Mouse (Mus musculus): Measurements from ENCODE around the gene Zfp189.
"Not testable (repeated sequence)": the region's sequence is repeated elsewhere in the genome, so short reads cannot be mapped to it uniquely, and the experiment has no call there.

Zfp189 gene

GRCm38 (mm10) chr4:49520572-49521340, at the start of gene Zfp189, which contains the start of gene Mrpl50:
TSS of gene Zfp189 (plus strand) at chr4:49521176.
TSS of gene Mrpl50 (minus strand) at chr4:49521093.
- peak; percentile 84 for DNase-seq

DNA sequence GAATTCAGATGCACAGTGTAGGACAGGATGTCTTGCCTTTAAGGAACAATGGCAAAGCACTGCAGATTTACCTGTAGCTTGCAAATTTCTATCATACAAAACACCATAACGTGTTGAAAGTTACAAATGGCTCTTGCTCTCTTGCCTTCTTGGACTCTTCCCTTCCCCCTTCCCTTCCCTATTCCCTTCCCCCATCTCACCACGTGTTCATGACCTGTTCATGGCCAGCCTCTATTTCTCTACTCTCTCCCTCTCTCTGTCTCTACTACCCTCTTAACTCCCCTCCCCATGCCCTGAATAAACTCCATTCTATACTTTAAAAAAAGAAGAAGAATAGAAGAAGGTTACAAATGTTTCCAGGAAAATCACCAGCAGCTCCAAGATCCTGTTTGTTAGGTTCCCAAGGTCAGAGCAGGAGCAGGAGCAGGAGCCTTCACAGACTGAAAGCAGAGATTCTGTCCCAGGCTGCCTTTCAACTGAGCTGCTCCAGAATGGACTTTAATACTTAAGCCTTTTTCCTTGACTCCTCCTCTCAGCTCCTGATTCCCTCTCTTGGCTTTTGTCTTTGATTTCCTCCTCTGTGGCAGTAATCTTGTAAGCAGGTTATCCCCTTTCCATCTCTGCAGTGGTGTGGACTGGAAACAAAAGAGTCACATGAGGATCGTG, 47.4 kb upstream of the Zfp189 start, which contains the start of gene Acnat1:
Gene Acnat1, minus strand, starts transcription at position 478 of the 666 bp plus-strand sequence.
- DNase-seq, result no peak

GRCm38 (mm10) chr4:49474583-49474982, 46.4 kb upstream of the Zfp189 start:
- DNase-seq, result no peak

DNA sequence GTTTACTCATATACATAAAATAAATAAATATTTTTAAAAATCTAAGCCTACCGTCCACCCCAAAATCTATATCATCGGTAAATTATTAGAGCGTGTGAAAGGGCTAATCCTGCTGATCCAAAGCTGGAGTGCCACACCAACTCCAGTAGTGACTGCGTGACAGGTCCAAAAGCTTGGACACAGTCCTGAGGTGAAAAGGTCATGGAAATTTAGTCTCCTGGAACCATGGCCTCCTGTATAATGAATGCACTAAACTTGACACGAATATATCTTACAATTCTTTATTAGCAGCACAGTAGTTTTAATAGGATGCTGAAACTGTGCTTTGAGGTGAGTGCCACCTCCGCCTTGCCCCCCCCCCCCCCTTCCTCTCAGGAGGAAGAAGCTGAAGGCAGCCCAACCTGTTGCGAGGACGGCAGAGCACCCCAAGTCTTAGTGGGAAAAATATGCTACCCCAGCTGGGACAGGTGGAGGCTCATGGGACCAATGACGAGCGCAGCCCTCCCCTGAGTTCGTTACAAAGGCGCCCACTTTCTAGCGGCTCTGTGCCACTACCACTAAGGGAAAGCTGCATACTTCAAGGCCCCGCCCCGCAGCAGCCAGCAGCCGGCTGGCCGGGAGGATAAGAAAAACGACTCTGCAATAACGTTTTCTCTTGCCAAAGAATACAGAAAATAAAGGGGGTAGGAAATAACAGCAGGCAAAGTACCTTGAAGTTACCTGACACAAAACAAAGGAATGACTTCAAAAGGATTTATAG, 42.7 kb upstream of the Zfp189 start:
- DNase-seq, result peak; percentile 6

DNA sequence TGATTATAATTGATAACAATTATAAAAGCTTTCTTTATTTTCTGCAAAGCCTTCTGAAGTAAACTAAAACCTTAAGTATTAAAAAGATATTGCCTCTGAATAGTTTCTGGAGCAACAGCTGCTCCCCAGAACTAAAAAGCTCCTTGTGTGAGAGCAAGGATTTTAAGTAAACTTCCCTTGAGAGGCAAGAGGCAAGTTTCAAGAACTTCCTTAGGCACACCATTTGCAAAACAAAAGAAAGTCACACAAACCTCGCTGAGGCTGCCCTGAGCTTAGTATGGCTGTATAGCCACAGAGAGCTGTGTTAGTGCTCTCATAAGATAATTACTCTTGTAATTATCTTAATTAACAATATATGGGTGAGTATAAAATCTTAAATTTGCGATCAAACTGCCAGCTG, 41.9 kb upstream of the Zfp189 start:
- not testable (repeated sequence) for DNase-seq

- DNase-seq, result no peak
These were observed 40.7 kb upstream of the Zfp189 start for GRCm38 (mm10) chr4:49480104-49480760.

DNA sequence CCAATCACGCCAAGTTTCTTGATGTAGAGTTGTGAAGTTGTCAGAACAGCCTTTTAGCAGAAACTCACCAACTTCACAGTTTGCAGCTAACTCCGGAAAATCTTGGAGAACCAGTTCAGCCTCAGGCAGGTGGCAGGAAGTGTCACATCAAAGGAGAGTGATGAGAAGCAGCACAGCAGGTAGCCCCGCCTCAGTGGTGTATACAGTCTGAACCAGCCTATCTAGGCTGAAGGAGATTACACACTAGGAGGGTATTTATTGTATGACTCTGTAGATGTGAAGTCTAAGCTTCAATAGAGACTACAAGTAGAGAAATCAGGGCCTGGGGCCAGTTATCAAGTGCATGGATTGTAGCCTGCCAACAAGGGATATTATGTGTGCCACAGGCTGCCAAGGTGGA, 40.1 kb upstream of the Zfp189 start:
- no peak for DNase-seq

GRCm38 (mm10) chr4:49485442-49485841, 35.5 kb upstream of the Zfp189 start:
- no peak for DNase-seq

DNA sequence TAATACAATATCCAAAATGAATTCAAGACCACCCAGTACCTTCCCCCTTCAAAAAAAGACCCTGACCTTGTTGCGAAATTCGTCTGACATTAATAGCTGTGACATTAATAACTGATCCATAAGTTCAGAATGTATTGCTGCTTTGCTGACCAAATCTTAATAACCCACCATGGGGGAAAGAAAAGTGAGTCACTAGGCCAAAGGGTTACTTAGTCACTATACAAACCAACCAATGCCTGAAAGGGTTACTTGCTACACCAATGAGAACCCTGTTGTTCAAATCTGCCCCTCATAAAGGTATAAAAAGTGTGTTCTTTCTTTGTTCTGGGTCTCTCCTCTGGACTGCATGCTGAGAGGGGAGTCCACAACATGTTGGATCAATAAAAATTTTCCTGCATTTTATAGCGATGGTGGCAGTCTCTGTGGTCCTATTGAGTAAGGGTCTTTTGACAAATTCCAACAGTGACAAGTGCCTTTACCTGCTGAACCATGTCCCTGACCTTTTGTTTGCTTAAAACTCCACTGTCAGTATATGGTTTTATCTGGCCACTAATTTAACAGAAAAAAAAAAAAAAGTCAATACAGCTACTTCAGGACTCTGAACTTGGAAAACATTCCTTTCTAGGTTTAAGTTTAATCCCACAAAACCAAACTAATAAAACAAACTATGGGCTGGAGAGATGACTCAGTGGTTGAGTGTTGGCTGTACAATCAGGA, 34.9 kb upstream of the Zfp189 start:
- DNase-seq, result not testable (repeated sequence)

GRCm38 (mm10) chr4:49503563-49503962, 17.4 kb upstream of the Zfp189 start:
- no peak for DNase-seq

DNA sequence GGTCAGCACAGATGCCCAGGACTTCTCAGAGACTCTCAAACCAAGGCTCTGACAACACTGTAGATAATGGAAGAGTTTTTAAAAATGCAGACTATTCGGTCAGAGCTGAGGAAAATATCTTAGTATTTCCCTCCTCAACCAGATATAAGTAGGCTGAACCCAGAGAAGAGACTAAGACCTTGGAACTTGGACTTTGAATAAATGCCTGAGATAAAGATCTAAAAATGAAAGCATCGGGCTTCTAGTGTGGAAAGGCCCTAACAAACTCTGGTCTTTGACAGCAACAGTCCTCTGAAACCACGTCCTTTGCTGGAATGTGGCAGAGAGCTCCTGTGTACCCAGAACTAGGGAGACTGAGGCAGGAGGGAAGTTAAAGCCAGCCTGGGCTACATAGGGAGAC, 14.6 kb upstream of the Zfp189 start, which contains the start of gene Baat:
Gene Baat, minus strand, starts transcription at position 172 of the 400 bp plus-strand sequence.
- DNase-seq, result no peak

DNA sequence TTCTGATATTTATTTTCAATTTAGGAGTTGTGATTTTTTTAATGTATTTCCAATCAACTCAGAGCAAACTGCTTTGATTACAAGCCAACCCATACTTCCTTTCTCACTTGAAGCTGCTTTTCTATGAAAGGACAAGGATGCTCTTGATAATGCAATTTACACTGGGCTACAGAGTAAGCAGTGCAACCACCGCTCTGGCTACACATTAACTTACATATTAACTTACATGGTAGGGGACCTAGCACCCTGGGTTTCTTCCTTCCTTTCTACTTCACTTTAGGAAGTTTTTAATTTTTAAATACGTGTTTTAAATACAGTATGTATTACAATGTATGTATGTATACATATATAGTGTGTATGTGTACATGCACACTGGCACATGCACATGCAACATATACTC, 11.8 kb upstream of the Zfp189 start:
- DNase-seq, result no peak

DNA sequence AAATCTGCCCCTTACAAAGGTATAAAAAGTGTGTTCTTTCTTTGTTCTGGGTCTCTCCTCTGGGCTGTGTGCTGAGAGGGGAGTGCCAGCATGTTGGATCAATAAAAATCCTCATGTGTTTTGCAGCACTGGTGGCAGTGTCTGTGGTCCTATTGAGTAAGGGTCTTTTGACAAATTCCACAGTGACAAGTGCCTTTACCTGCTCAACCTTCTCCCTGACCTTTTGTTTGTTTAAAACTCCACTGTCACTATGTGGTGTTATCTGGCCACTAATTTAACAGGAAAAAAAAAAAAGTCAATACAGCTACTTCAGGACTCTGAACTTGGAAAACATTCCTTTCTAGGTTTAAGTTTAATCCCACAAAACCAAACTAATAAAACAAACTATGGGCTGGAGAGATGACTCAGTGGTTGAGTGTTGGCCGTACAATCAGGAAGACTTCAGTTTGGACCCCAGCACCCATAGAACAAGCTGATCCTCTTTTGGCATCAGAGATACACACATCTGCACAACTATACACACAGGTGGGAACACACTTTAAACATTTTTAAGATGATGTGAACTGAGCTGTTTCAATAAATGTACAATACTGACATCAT, 10.6 kb upstream of the Zfp189 start:
- not testable (repeated sequence) for DNase-seq

DNA sequence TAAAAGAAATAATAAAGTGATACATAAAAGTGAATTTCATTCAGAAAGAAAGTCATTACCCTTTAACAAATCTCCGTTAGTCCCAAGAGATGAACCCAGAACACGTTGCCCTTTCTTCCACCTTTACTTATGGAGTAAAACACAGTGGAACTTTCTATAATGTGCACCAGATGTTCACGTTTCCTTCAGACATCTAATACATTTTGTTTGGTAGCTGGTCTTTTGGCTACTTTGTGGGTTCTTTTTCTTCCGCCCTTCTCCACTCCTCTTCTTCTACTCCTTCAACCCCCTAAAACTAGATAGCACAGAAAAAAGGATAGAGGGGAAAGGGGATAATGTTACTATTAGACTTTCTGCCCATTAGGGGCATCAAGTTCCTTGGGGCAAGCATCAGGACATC, 8.3 kb upstream of the Zfp189 start:
- DNase-seq, result no peak

GRCm38 (mm10) chr4:49514441-49514840, 6.5 kb upstream of the Zfp189 start:
- no peak for DNase-seq

DNA sequence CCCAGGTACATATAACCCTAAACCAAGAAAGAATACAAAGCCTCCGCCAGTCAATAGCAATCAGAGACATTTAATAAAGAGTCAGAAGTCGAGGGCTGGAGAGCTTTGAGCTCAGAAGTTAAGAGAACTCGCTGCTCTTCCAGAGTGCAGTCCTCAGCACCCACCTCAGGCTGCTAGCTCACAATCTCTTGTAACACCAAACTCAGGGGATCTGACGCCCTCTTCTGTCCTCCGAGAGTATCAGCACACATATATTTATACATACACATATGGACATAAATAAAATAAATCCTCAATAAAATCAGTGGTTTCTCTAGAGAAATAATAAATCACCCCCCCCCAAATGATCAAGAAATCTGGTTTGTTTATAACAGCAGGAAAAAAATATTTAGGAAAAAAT, 1.5 kb upstream of the Zfp189 start:
- DNase-seq, result no peak

DNA sequence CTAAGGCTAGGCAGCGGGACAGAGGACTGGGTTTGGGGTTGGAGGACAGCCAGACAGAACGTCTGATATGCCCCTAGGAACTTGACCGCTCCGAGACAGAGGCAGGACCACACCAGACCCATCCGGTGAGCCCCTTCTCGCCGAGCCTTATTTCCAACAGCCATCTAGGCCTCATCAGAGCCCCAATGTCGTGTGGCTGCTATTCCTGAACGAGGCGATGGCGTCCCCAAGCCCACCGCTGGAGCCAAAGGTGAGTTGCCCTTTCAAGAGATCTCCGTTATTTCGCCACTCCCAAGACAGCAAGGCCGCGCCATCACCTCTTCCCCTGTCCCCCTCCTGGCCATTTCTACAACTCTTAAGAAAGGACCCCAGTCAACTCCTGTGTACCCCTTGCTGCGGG, 370 bp downstream of the Zfp189 start:
- no peak for DNase-seq

GRCm38 (mm10) chr4:49522576-49522975, 1.6 kb downstream of the Zfp189 start:
- DNase-seq, result peak; percentile 15

DNA sequence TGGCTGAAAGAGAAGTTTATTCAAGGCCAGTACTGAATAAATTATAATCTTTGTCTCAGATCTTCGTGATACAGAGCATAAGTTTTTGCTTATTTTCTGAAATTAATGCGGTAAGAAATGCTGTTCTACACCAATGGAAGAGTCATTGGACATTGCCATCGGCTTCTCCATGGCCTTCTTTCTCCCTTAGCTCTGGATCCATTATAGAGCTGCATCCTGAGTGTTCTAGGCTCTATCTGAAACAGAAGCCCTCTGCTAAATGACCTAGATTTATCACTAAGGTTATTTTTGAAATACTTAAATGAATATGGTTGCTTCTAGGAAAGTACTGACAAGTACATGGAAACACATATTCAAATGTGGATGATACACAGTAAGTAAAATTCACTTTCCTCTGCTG, 14.1 kb downstream of the Zfp189 start:
- no peak for DNase-seq

DNA sequence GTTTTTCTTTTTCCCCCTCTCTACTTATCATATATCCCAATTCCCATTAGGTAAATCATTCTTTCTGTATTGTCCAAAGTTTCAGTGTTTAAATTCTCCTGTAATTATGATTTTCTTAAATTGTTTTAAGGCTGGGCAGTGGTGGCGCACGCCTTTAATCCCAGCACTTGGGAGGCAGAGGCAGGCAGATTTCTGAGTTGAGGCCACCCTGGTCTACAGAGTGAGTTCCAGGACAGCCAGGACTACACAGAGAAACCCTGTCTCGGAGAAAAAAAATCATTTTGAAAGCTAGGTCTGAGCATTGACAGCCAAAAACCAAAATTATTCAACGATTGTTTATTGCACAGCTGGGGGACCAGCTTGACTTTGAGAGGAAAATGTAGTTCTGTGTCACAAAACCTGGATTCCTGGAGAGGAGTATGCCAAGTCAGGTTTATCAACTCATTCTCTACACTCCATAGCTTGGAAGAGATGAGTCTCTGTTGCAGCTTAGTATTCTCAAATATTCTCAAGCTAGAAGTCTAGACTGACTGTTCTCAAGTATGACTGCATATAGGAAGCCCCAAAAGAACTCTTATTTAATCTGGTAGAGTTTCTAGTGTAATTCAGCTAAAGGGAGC, 14.8 kb downstream of the Zfp189 start:
- DNase-seq, result no peak

GRCm38 (mm10) chr4:49536671-49537070, 15.7 kb downstream of the Zfp189 start:
- DNase-seq, result no peak
